Mouse (Mus musculus): ENCODE measurements around the gene Hoxd13. TPM values are rescaled to one million over a fixed set of nuclear protein-coding genes. Genes with fewer than 3 reads are reported as not detected.

Hoxd13 gene
- polyA plus RNA-seq, 1 experiment from 2014 or later, result 0.08 TPM

- Histone ChIP-seq H3K4me2 (replicated peaks) (0 out of 2 replicates have a peak overlapping the region, but pooled peaks have one; percentile 2), H3K4me3 (replicated peaks; ENCODE audit: low read length) (no peak overlapping the region), H3K27ac (no peak overlapping the region), H3K9ac (no peak overlapping the region), H3K4me1 (replicated peaks; ENCODE audit: control insufficient read depth, insufficient read depth, low read length) (peaks cover 9% of the 10 kb centered on the region; the same call in 1 of the 2 replicates), H3K9me3 (ENCODE audit: control insufficient read depth, low read length) (no peaks in the 10 kb centered on the region), H3K27me3 (ENCODE audit: control insufficient read depth, insufficient read depth, low read length) (peaks cover 99% of the 10 kb centered on the region), H3K36me3 (replicated peaks; ENCODE audit: control insufficient read depth, insufficient read depth) (no peaks in the 10 kb centered on the region)
- 11% methylated on average over 5 of the region's 5 CpGs for WGBS
- no peak for DNase-seq (ENCODE audit: low spot score)
- no peak for ATAC-seq (ENCODE audit: low FRiP score)
These were observed 52.9 kb downstream of the Hoxd13 start for GRCm38 (mm10) chr2:74720955-74721491.

Small RNAs within 50 kb of the gene (microRNA-seq; reads per million reads assigned to microRNA genes)
- gene Gm44463, result not detected

Other genes starting within 250 kb of the Hoxd13 start
- gene Lnpk, start 88.9 kb upstream of the Hoxd13 start, polyA plus RNA-seq (2014; fragmentation: Nextera tagmentation; extraction: Ambion mirVana), result 50.6 and 51.7 TPM in 2 replicates
- gene Evx2, start 8.8 kb upstream of the Hoxd13 start, polyA plus RNA-seq (2014; fragmentation: Nextera tagmentation; extraction: Ambion mirVana), result 1.3 and 1.4 TPM in 2 replicates
- not detected in 2 replicates for gene Hoxd12, start 6.7 kb downstream of the Hoxd13 start, polyA plus RNA-seq (2014; fragmentation: Nextera tagmentation; extraction: Ambion mirVana)
- gene Hoxd11, start 11.2 kb downstream of the Hoxd13 start, polyA plus RNA-seq (2014; fragmentation: Nextera tagmentation; extraction: Ambion mirVana), result not detected in 2 replicates
- gene Hoxd10, start 23.6 kb downstream of the Hoxd13 start, polyA plus RNA-seq (2014; fragmentation: Nextera tagmentation; extraction: Ambion mirVana), result not detected in 2 replicates
- gene Hoxd9, start 29.4 kb downstream of the Hoxd13 start, polyA plus RNA-seq (2014; fragmentation: Nextera tagmentation; extraction: Ambion mirVana), result 0.09 TPM in 1 of 2 replicates, not detected in the other
- 2.1 and 3.3 TPM in 2 replicates for gene Hoxd8, start 36.3 kb downstream of the Hoxd13 start, polyA plus RNA-seq (2014; fragmentation: Nextera tagmentation; extraction: Ambion mirVana)
- gene Hoxd3, start 43.6 kb downstream of the Hoxd13 start, polyA plus RNA-seq (2014; fragmentation: Nextera tagmentation; extraction: Ambion mirVana), result 44.9 and 55.1 TPM in 2 replicates
- 3.1 and 4.3 TPM in 2 replicates for gene Hoxd4, start 43.6 kb downstream of the Hoxd13 start, polyA plus RNA-seq (2014; fragmentation: Nextera tagmentation; extraction: Ambion mirVana)
- 0.82 and 1.3 TPM in 2 replicates for gene Gm28230, start 58.4 kb downstream of the Hoxd13 start, polyA plus RNA-seq (2014; fragmentation: Nextera tagmentation; extraction: Ambion mirVana)
- 0.64 and 0.76 TPM in 2 replicates for gene Hoxd1, start 94.7 kb downstream of the Hoxd13 start, polyA plus RNA-seq (2014; fragmentation: Nextera tagmentation; extraction: Ambion mirVana)
- 181 and 188 TPM in 2 replicates for gene Mtx2, start 157.5 kb downstream of the Hoxd13 start, polyA plus RNA-seq (2014; fragmentation: Nextera tagmentation; extraction: Ambion mirVana)